Mouse (Mus musculus) lung, postnatal 0 days (tissue): ENCODE measurements at regions not wholly inside any gene's neighbourhood (a gene's known extent, or its start where the extent isn't known, plus 50 kb on each side); places are given as distances from the start of the nearest gene placed in this dataset.

Source experiments
- ATAC-seq: fragments of 200-750 bp; cut with Nextera tagmentation; 2 replicates; pipeline ENCODE4 v1.8.0; 2017; ENCODE audit warnings: moderate library complexity
- DNase-seq: peaks from one replicate; pipeline ENCODE4 v3.0.0-alpha.2; 2016; ENCODE audit warnings: low spot score
- H3K27ac ChIP-seq: fragments of 300-500 bp; sonication (generic); 2 replicates; pipeline ENCODE4 v1.5.1; 2014; ENCODE audit warnings: antibody characterized with exemption, mild to moderate bottlenecking, low read length, mixed read lengths
- H3K27me3 ChIP-seq: fragments of 300-500 bp; sonication (generic); replicated peaks from 2 replicates; pipeline ENCODE4 v1.6.1; 2014; ENCODE audit warnings: low read length, mixed read lengths; ENCODE audit not compliant: insufficient read depth
- H3K36me3 ChIP-seq: fragments of 300-500 bp; sonication (generic); 2 replicates; pipeline ENCODE4 v1.6.1; 2014; ENCODE audit warnings: low read length, mixed read lengths; ENCODE audit not compliant: insufficient read depth
- H3K4me1 ChIP-seq: fragments of 300-500 bp; sonication (generic); 2 replicates; pipeline ENCODE4 v1.6.1; 2014; ENCODE audit warnings: antibody characterized with exemption, low read depth, low read length, mixed read lengths; ENCODE audit not compliant: insufficient read depth
- H3K4me2 ChIP-seq: fragments of 300-500 bp; sonication (generic); replicated peaks from 2 replicates; pipeline ENCODE4 v1.6.1; 2014; ENCODE audit warnings: low read depth, mild to moderate bottlenecking, low read length, moderate library complexity, mixed read lengths
- H3K4me3 ChIP-seq: fragments of 300-500 bp; sonication (generic); 2 replicates; pipeline ENCODE4 v1.5.1; 2014; ENCODE audit warnings: low read depth, low read length
- H3K9ac ChIP-seq: fragments of 300-500 bp; sonication (generic); replicated peaks from 2 replicates; pipeline ENCODE4 v1.6.1; 2014; ENCODE audit warnings: low read depth, mild to moderate bottlenecking
- H3K9me3 ChIP-seq: fragments of 300-500 bp; sonication (generic); 2 replicates; pipeline ENCODE4 v1.6.1; 2016; ENCODE audit warnings: low read length, mixed read lengths
- CTCF ChIP-seq: IDR thresholded peaks from 2 replicates; pipeline ENCODE4 v1.5.1; 2016; ENCODE audit warnings: antibody characterized with exemption, mild to moderate bottlenecking
- EP300 ChIP-seq: IDR thresholded peaks from 2 replicates; pipeline ENCODE4 v1.6.1; 2016; ENCODE audit warnings: antibody characterized with exemption, mild to moderate bottlenecking, control low read depth
- WGBS: fragments of 180-500 bp; shearing (Covaris S2); extraction: QIAGEN DNeasy Blood & Tissue Kit; methylation state at CpG from one replicate; pipeline ENCODE4 v1.1.7; 2014; 5-methylcytosine and 5-hydroxymethylcytosine counted together

GRCm38 (mm10) chr5:45075195-45075594 lies 275.7 kb upstream of the Ldb2 start:
- Histone ChIP-seq H3K36me3 (no peaks in the 10 kb centered on the region), H3K27ac (no peak overlapping the region), H3K9me3 (no peaks in the 10 kb centered on the region), H3K9ac (no peak overlapping the region), H3K27me3 (no peaks in the 10 kb centered on the region), H3K4me3 (no peak overlapping the region), H3K4me1 (no peaks in the 10 kb centered on the region), H3K4me2 (no peak overlapping the region)
- no peak for TF ChIP-seq EP300
- no peak for TF ChIP-seq CTCF
- DNase-seq, result no peak
- ATAC-seq, result no peak

- Histone ChIP-seq H3K4me1 (no peaks in the 10 kb centered on the region), H3K27ac (no peak overlapping the region), H3K27me3 (no peaks in the 10 kb centered on the region), H3K4me3 (no peak overlapping the region), H3K4me2 (no peak overlapping the region), H3K9ac (no peak overlapping the region), H3K9me3 (no peaks in the 10 kb centered on the region), H3K36me3 (no peaks in the 10 kb centered on the region)
- TF ChIP-seq CTCF (no peak), EP300 (no peak)
- ATAC-seq (no peak), DNase-seq (no peak)
- WGBS, result 54% methylated on average over 1 of the region's 1 CpGs
These were observed 273.0 kb upstream of the Ldb2 start for GRCm38 (mm10) chr5:45072529-45072928.

- Histone ChIP-seq H3K4me2 (no peak overlapping the region), H3K27ac (no peak overlapping the region), H3K9ac (no peak overlapping the region), H3K27me3 (no peaks in the 10 kb centered on the region), H3K9me3 (no peaks in the 10 kb centered on the region), H3K36me3 (no peaks in the 10 kb centered on the region), H3K4me3 (no peak overlapping the region), H3K4me1 (no peaks in the 10 kb centered on the region)
- 87% methylated on average over 8 of the region's 8 CpGs for WGBS
- ATAC-seq (no peak), DNase-seq (no peak)
- TF ChIP-seq EP300, result no peak
These were observed 266.6 kb upstream of the Ldb2 start for GRCm38 (mm10) chr5:45065917-45066699.

GRCm38 (mm10) chr5:45062567-45062966 lies 263.1 kb upstream of the Ldb2 start:
- ATAC-seq (no peak), DNase-seq (no peak)
- no peaks in the 10 kb centered on the region for H3K4me1 ChIP-seq
- H3K27me3 ChIP-seq, result no peaks in the 10 kb centered on the region
- H3K27ac ChIP-seq, result no peak overlapping the region
- no peak overlapping the region for H3K9ac ChIP-seq
- no peaks in the 10 kb centered on the region for H3K36me3 ChIP-seq
- no peaks in the 10 kb centered on the region for H3K9me3 ChIP-seq
- no peak overlapping the region for H3K4me3 ChIP-seq
- TF ChIP-seq CTCF (no peak), EP300 (no peak)
- WGBS, result 38% methylated on average over 2 of the region's 2 CpGs
- H3K4me2 ChIP-seq, result no peak overlapping the region

- no peak for ATAC-seq
- Histone ChIP-seq H3K4me3 (no peak overlapping the region), H3K4me2 (no peak overlapping the region), H3K9ac (no peak overlapping the region), H3K36me3 (no peaks in the 10 kb centered on the region), H3K27me3 (no peaks in the 10 kb centered on the region), H3K4me1 (no peaks in the 10 kb centered on the region), H3K27ac (no peak overlapping the region), H3K9me3 (no peaks in the 10 kb centered on the region)
- TF ChIP-seq EP300, result no peak
- no peak for TF ChIP-seq CTCF
- WGBS, result 80% methylated on average over 4 of the region's 4 CpGs
- no peak for DNase-seq
These were observed 255.9 kb upstream of the Ldb2 start for GRCm38 (mm10) chr5:45055276-45055959.

- Histone ChIP-seq H3K27ac (no peak overlapping the region), H3K4me3 (no peak overlapping the region), H3K36me3 (no peaks in the 10 kb centered on the region), H3K9me3 (no peaks in the 10 kb centered on the region), H3K4me1 (no peaks in the 10 kb centered on the region), H3K4me2 (no peak overlapping the region), H3K27me3 (no peaks in the 10 kb centered on the region), H3K9ac (no peak overlapping the region)
- TF ChIP-seq EP300 (no peak), CTCF (no peak)
- peak; percentile 39 for DNase-seq
- peak; percentile 40 for ATAC-seq
These were observed 249.9 kb upstream of the Ldb2 start for GRCm38 (mm10) chr5:45049410-45049809.
